Mouse (Mus musculus) midbrain, embryonic 12.5 days (tissue): ENCODE data around the gene Olfr907. TPM values are rescaled to one million over a fixed set of nuclear protein-coding genes. Genes with fewer than 3 reads are reported as not detected.

ENCODE experiments used
- ATAC-seq: fragments of 200-750 bp; cut with Nextera tagmentation; 2 replicates; pipeline ENCODE4 v1.8.0; 2017; ENCODE audit warnings: low read depth, moderate TSS enrichment, moderate library complexity; ENCODE audit not compliant: low FRiP score
- H3K27ac ChIP-seq: fragments of 300-500 bp; sonication (generic); replicated peaks from 2 replicates; pipeline ENCODE4 v1.5.1; 2016; ENCODE audit warnings: mild to moderate bottlenecking
- H3K27me3 ChIP-seq: fragments of 300-500 bp; sonication (generic); 2 replicates; pipeline ENCODE4 v1.6.1; 2016; ENCODE audit warnings: mild to moderate bottlenecking
- H3K36me3 ChIP-seq: fragments of 300-500 bp; sonication (generic); 2 replicates; pipeline ENCODE4 v1.6.1; 2016
- H3K4me1 ChIP-seq: fragments of 300-500 bp; sonication (generic); 2 replicates; pipeline ENCODE4 v1.6.1; 2016
- H3K4me2 ChIP-seq: fragments of 300-500 bp; sonication (generic); replicated peaks from 2 replicates; pipeline ENCODE4 v1.6.1; 2016; ENCODE audit warnings: mild to moderate bottlenecking, moderate library complexity
- H3K4me3 ChIP-seq: fragments of 300-500 bp; sonication (generic); 2 replicates; pipeline ENCODE4 v1.5.1; 2016; ENCODE audit warnings: mild to moderate bottlenecking
- H3K9ac ChIP-seq: fragments of 300-500 bp; sonication (generic); replicated peaks from 2 replicates; pipeline ENCODE4 v1.6.1; 2016; ENCODE audit warnings: mild to moderate bottlenecking, moderate library complexity
- H3K9me3 ChIP-seq: fragments of 300-500 bp; sonication (generic); 2 replicates; pipeline ENCODE4 v1.6.1; 2016; ENCODE audit warnings: mild to moderate bottlenecking
- WGBS: fragments of 180-500 bp; shearing (Covaris S2); methylation state at CpG from one replicate; pipeline ENCODE4 v1.1.7; 2016; 5-methylcytosine and 5-hydroxymethylcytosine counted together
- polyA plus RNA-seq: library from polyadenylated mRNA; unstranded; fragments of >200 nt; fragmentation: Nextera tagmentation; extraction: Ambion mirVana; gene quantifications from 2 replicates; pipeline ENCODE4 v1.2.1, GENCODE M21; 2016

Olfr907 gene
- not detected in 2 replicates for polyA plus RNA-seq

GRCm38 (mm10) chr9:38495501-38495900, at the start of gene Olfr907:
Gene Olfr907 (plus strand): TSS chr9:38495801.
- no peak within 1 kb of the TSS for H3K9ac ChIP-seq
- 78% methylated on average over 2 of the region's 2 CpGs for WGBS

GRCm38 (mm10) chr9:38447352-38447751, 48.2 kb upstream of the Olfr907 start, which contains the start of gene Olfr902:
Gene Olfr902 (plus strand): TSS chr9:38447652.
- 89% methylated on average over 5 of the region's 5 CpGs for WGBS
- H3K9me3 ChIP-seq: no peaks in the 10 kb centered on the region
- no peak for ATAC-seq
- no peaks in the 10 kb centered on the region for H3K36me3 ChIP-seq
- H3K4me3 ChIP-seq: no peak within 1 kb of the TSS
- H3K4me1 ChIP-seq: no peaks in the 10 kb centered on the region
- H3K9ac ChIP-seq: no peak within 1 kb of the TSS
- no peak within 1 kb of the TSS for H3K27ac ChIP-seq
- H3K27me3 ChIP-seq: no peaks in the 10 kb centered on the region
- H3K4me2 ChIP-seq: no peak within 1 kb of the TSS

More at GRCm38 (mm10) chr9:38495501-38495900, at the start of gene Olfr907:
- ATAC-seq: no peak
- Histone ChIP-seq H3K4me1 (no peaks in the 10 kb centered on the region), H3K4me3 (no peak within 1 kb of the TSS), H3K27ac (no peak within 1 kb of the TSS), H3K36me3 (no peaks in the 10 kb centered on the region), H3K27me3 (no peaks in the 10 kb centered on the region), H3K9me3 (no peaks in the 10 kb centered on the region), H3K4me2 (no peak within 1 kb of the TSS)

DNA sequence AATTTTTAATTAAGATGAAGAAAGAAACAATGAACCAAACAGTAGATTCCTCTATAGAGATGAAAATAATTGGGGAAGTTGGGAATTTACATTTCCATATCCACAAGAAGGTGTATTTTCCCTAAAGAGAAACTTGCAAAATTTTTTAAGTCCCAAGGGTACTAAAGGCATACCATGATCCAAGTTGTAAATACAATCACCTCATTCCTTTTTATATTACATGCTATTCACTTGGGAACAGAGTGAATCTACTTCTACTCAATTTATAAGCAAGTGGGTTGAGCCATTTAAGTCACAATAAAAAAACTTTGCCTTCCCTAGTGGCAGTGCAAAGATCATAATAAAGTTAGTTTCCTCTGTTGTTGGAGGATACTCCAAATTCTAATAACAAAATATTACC, 32.8 kb upstream of the Olfr907 start, which contains the start of gene Olfr904:
TSS of gene Olfr904 (plus strand) at position 301 of the 400 bp plus-strand sequence.
- no peaks in the 10 kb centered on the region for H3K4me1 ChIP-seq
- H3K4me2 ChIP-seq: no peak within 1 kb of the TSS
- no peak for ATAC-seq
- no peaks in the 10 kb centered on the region for H3K36me3 ChIP-seq
- H3K4me3 ChIP-seq: no peak within 1 kb of the TSS
- no peak within 1 kb of the TSS for H3K27ac ChIP-seq
- no peak within 1 kb of the TSS for H3K9ac ChIP-seq
- no peaks in the 10 kb centered on the region for H3K9me3 ChIP-seq
- H3K27me3 ChIP-seq: no peaks in the 10 kb centered on the region

- no peak within 1 kb of the TSS for H3K4me2 ChIP-seq
- H3K9me3 ChIP-seq: no peaks in the 10 kb centered on the region
- no peak within 1 kb of the TSS for H3K4me3 ChIP-seq
- ATAC-seq: no peak
- no peak within 1 kb of the TSS for H3K9ac ChIP-seq
- H3K27me3 ChIP-seq: no peaks in the 10 kb centered on the region
- H3K4me1 ChIP-seq: no peaks in the 10 kb centered on the region
- H3K36me3 ChIP-seq: no peaks in the 10 kb centered on the region
- no peak within 1 kb of the TSS for H3K27ac ChIP-seq
These were observed 24.8 kb upstream of the Olfr907 start, which contains the start of gene Olfr905 for GRCm38 (mm10) chr9:38470807-38471206. Gene Olfr905 (plus strand): TSS chr9:38471107.

GRCm38 (mm10) chr9:38486785-38487184, 8.8 kb upstream of the Olfr907 start, which contains the start of gene Olfr906:
Gene Olfr906 (plus strand): TSS chr9:38487085.
- no peak for ATAC-seq
- H3K9ac ChIP-seq: no peak within 1 kb of the TSS
- no peaks in the 10 kb centered on the region for H3K4me1 ChIP-seq
- 85% methylated on average over 3 of the region's 3 CpGs for WGBS
- no peaks in the 10 kb centered on the region for H3K9me3 ChIP-seq
- no peaks in the 10 kb centered on the region for H3K36me3 ChIP-seq
- no peak within 1 kb of the TSS for H3K4me3 ChIP-seq
- H3K27ac ChIP-seq: no peak within 1 kb of the TSS
- no peaks in the 10 kb centered on the region for H3K27me3 ChIP-seq
- no peak within 1 kb of the TSS for H3K4me2 ChIP-seq

DNA sequence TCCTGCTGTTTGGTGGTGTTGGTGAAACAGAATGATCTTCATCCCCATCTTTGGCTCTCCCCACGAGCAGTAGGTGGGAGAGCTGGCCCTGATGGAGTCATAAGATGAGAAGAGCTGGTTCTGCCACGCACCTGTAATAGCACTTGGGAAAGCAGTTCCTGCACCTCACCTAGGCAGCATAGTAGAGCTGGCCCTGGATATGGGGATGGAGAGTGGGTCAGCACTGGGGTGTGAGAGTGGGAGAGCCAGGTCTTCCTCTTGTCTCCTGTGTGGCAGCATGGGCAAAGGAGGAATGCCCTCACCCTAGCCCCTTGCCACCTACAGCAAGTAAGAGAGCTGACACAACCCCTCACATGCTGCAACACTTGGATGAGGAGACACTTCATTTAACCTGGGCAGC, 16.8 kb downstream of the Olfr907 start:
- no peak overlapping the region for H3K4me2 ChIP-seq
- ATAC-seq: no peak
- no peak overlapping the region for H3K9ac ChIP-seq

DNA sequence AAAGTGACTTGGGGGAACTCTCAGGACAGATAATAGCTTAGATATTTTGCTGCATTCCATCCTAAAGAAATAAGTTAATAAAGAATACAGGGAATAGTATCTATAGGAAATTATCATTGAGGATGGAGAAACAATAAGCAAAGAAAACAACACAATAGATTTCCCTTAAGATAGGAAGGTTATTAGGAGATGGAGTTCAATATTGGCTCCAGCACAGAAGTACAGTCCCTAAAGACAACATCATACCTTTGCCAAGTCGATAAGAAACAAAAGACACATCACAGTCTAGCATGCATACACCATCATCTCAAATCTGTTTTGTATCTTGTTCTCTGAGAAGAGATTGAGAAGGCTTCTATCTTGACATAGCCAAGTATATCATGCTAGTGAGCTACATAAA, 25.7 kb downstream of the Olfr907 start, which contains the start of gene Olfr911-ps1:
TSS of gene Olfr911-ps1 (plus strand) at position 301 of the 400 bp plus-strand sequence.
- Histone ChIP-seq H3K9me3 (no peaks in the 10 kb centered on the region), H3K9ac (no peak within 1 kb of the TSS), H3K27ac (no peak within 1 kb of the TSS), H3K27me3 (no peaks in the 10 kb centered on the region), H3K4me2 (no peak within 1 kb of the TSS), H3K4me3 (no peak within 1 kb of the TSS), H3K4me1 (no peaks in the 10 kb centered on the region), H3K36me3 (no peaks in the 10 kb centered on the region)
- WGBS: 65% methylated on average over 1 of the region's 1 CpGs
- ATAC-seq: no peak

More for the DNA sequence above, 16.8 kb downstream of the Olfr907 start:
- Histone ChIP-seq H3K9me3 (no peaks in the 10 kb centered on the region), H3K27ac (no peak overlapping the region), H3K4me3 (no peak overlapping the region), H3K4me1 (no peaks in the 10 kb centered on the region), H3K27me3 (no peaks in the 10 kb centered on the region), H3K36me3 (no peaks in the 10 kb centered on the region)
- 80% methylated on average over 2 of the region's 2 CpGs for WGBS

DNA sequence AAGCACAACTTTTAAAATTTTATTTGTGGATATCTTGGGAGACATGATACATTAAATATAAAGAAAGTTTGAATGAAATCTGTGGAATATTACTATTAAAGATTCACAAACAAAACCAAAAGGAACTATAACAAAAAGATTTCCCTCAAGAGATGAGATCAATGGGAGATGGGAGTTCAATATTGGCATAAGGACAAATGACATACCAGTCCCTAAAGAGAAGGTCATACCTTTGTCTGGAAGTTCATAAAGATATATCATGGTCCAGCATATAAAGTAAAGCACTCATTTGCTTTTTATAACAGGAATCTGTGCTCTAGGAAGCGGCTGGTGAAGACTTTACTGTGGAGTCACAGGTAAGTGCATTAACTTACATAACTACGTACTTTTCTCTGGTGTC, 41.9 kb downstream of the Olfr907 start, which contains the start of gene Olfr910:
TSS of gene Olfr910 (plus strand) at position 301 of the 400 bp plus-strand sequence.
- H3K27ac ChIP-seq: no peak within 1 kb of the TSS
- ATAC-seq: no peak
- no peak within 1 kb of the TSS for H3K4me3 ChIP-seq
- H3K9ac ChIP-seq: no peak within 1 kb of the TSS
- H3K4me2 ChIP-seq: no peak within 1 kb of the TSS
- H3K4me1 ChIP-seq: no peaks in the 10 kb centered on the region
- no peaks in the 10 kb centered on the region for H3K27me3 ChIP-seq
- WGBS: 86% methylated on average over 2 of the region's 2 CpGs
- H3K9me3 ChIP-seq: no peaks in the 10 kb centered on the region
- H3K36me3 ChIP-seq: no peaks in the 10 kb centered on the region

Other genes with a start within 250 kb of the Olfr907 start
- gene Olfr143, start 243.0 kb upstream of the Olfr907 start, polyA plus RNA-seq: not detected in 2 replicates
- not detected in 2 replicates for gene Olfr895, start 227.9 kb upstream of the Olfr907 start, polyA plus RNA-seq
- gene Olfr896-ps1, start 204.7 kb upstream of the Olfr907 start, polyA plus RNA-seq: not detected in 2 replicates
- not detected in 2 replicates for gene Olfr25, start 166.7 kb upstream of the Olfr907 start, polyA plus RNA-seq
- not detected in 2 replicates for gene Olfr898, start 147.4 kb upstream of the Olfr907 start, polyA plus RNA-seq
- gene Olfr250, start 128.9 kb upstream of the Olfr907 start, polyA plus RNA-seq: not detected in 2 replicates
- not detected in 2 replicates for gene Olfr251, start 118.7 kb upstream of the Olfr907 start, polyA plus RNA-seq
- not detected in 2 replicates for gene Olfr147, start 94.1 kb upstream of the Olfr907 start, polyA plus RNA-seq
- not detected in 2 replicates for gene Olfr901, start 66.3 kb upstream of the Olfr907 start, polyA plus RNA-seq
- gene Olfr902, start 48.1 kb upstream of the Olfr907 start, polyA plus RNA-seq: not detected in 2 replicates
- gene Olfr904, start 32.7 kb upstream of the Olfr907 start, polyA plus RNA-seq: not detected in 2 replicates
- not detected in 2 replicates for gene Olfr905, start 24.7 kb upstream of the Olfr907 start, polyA plus RNA-seq
- not detected in 2 replicates for gene Olfr906, start 8.7 kb upstream of the Olfr907 start, polyA plus RNA-seq
- gene Olfr911-ps1, start 25.8 kb downstream of the Olfr907 start, polyA plus RNA-seq: not detected in 2 replicates
- not detected in 2 replicates for gene Olfr910, start 42.0 kb downstream of the Olfr907 start, polyA plus RNA-seq
- gene Olfr912, start 84.4 kb downstream of the Olfr907 start, polyA plus RNA-seq: not detected in 2 replicates
- gene Olfr913, start 97.0 kb downstream of the Olfr907 start, polyA plus RNA-seq: not detected in 2 replicates
- not detected in 2 replicates for gene Olfr914, start 109.3 kb downstream of the Olfr907 start, polyA plus RNA-seq
- not detected in 2 replicates for gene Olfr916, start 164.1 kb downstream of the Olfr907 start, polyA plus RNA-seq
- not detected in 2 replicates for gene Olfr917, start 170.0 kb downstream of the Olfr907 start, polyA plus RNA-seq
- gene Olfr918, start 178.8 kb downstream of the Olfr907 start, polyA plus RNA-seq: not detected in 2 replicates
- not detected in 2 replicates for gene Olfr919, start 207.9 kb downstream of the Olfr907 start, polyA plus RNA-seq
- 7.9 and 9.0 TPM in 2 replicates for gene Vwa5a, start 222.5 kb downstream of the Olfr907 start, polyA plus RNA-seq